Mouse (Mus musculus) limb, embryonic 14.5 days (tissue): ENCODE data around the gene Vps4b. TPM values are rescaled to one million over a fixed set of nuclear protein-coding genes. Genes with fewer than 3 reads are reported as not detected.

Experiments
- ATAC-seq: fragments of 200-750 bp; cut with Nextera tagmentation; 2 replicates; pipeline ENCODE4 v1.8.0; 2017; ENCODE audit warnings: low read depth, moderate number of reproducible peaks, moderate TSS enrichment; ENCODE audit not compliant: low FRiP score
- DNase-seq: peaks from one replicate; pipeline ENCODE4 v3.0.0-alpha.2; 2015; ENCODE audit warnings: low spot score
- H3K27ac ChIP-seq: fragments of 300-500 bp; sonication (generic); replicated peaks from 2 replicates; pipeline ENCODE4 v1.5.1; 2014; ENCODE audit warnings: low read depth, mild to moderate bottlenecking, low read length, moderate library complexity, mixed read lengths
- H3K27me3 ChIP-seq: fragments of 300-500 bp; sonication (generic); 2 replicates; pipeline ENCODE4 v1.6.1; 2014; ENCODE audit warnings: low read length, mixed read lengths; ENCODE audit not compliant: control insufficient read depth, insufficient read depth
- H3K36me3 ChIP-seq: fragments of 300-500 bp; sonication (generic); 2 replicates; pipeline ENCODE4 v1.6.1; 2014; ENCODE audit warnings: mild to moderate bottlenecking, low read length, moderate library complexity, mixed read lengths; ENCODE audit not compliant: control insufficient read depth, insufficient read depth
- H3K4me1 ChIP-seq: fragments of 300-500 bp; sonication (generic); 2 replicates; pipeline ENCODE4 v1.6.1; 2014; ENCODE audit warnings: antibody characterized with exemption, low read length, mixed read lengths; ENCODE audit not compliant: control insufficient read depth, insufficient read depth
- H3K4me2 ChIP-seq: fragments of 300-500 bp; sonication (generic); replicated peaks from 2 replicates; pipeline ENCODE4 v1.6.1; 2014; ENCODE audit warnings: low read depth, mild to moderate bottlenecking, low read length, moderate library complexity; ENCODE audit not compliant: severe bottlenecking
- H3K4me3 ChIP-seq: fragments of 300-500 bp; sonication (generic); replicated peaks from 2 replicates; pipeline ENCODE4 v1.5.1; 2014; ENCODE audit warnings: low read length
- H3K9ac ChIP-seq: fragments of 300-500 bp; sonication (generic); 2 replicates; pipeline ENCODE4 v1.6.1; 2014; ENCODE audit warnings: mild to moderate bottlenecking, low read depth, low read length, moderate library complexity; ENCODE audit not compliant: severe bottlenecking
- H3K9me3 ChIP-seq: fragments of 300-500 bp; sonication (generic); 2 replicates; pipeline ENCODE4 v1.6.1; 2016; ENCODE audit warnings: low read length; ENCODE audit not compliant: control insufficient read depth
- POLR2A ChIP-seq: fragments of 200-500 bp; IDR thresholded peaks from 2 replicates; pipeline ENCODE4 v1.8.0; 2012; ENCODE audit warnings: inconsistent platforms, mild to moderate bottlenecking, moderate library complexity, borderline replicate concordance; ENCODE audit not compliant: insufficient read depth, insufficient read length; ENCODE audit errors: extremely low read depth
- WGBS: fragments of 180-500 bp; shearing (Covaris S2); extraction: QIAGEN DNeasy Blood & Tissue Kit; methylation state at CpG from one replicate; pipeline ENCODE4 v1.1.7; 2014; 5-methylcytosine and 5-hydroxymethylcytosine counted together
- polyA plus RNA-seq, 2 experiments: library from polyadenylated mRNA; depleted of rRNA in 1 of 2; stranded (reverse) in 1 of 2; unstranded in 1 of 2; fragments of >200 nt; fragmentation: Nextera tagmentation in 1 of 2; extraction: Ambion mirVana in 1 of 2; gene quantifications; 2 replicates each; pipeline versions ENCODE4 v1.2.1 to v1.2.3; 2012 to 2014

The Vps4b gene
- polyA plus RNA-seq, 2 experiments = 37.4 to 66.1 TPM

GRCm38 (mm10) chr1:106750656-106751055, 45.9 kb downstream of the Vps4b start:
- Histone ChIP-seq H3K4me3 (no peak overlapping the region), H3K9me3 (no peaks in the 10 kb centered on the region), H3K4me2 (no peak overlapping the region), H3K27ac (no peak overlapping the region), H3K27me3 (no peaks in the 10 kb centered on the region), H3K9ac (no peak overlapping the region), H3K36me3 (peaks cover 33% of the 10 kb centered on the region), H3K4me1 (no peaks in the 10 kb centered on the region)
- ATAC-seq (no peak), DNase-seq (no peak)
- no peak for TF ChIP-seq POLR2A
- WGBS = 74% methylated on average over 1 of the region's 1 CpGs

- no peak overlapping the region for H3K4me2 ChIP-seq
- no peak for TF ChIP-seq POLR2A
- DNase-seq (no peak), ATAC-seq (no peak)
- WGBS = 86% methylated on average over 6 of the region's 6 CpGs
- no peaks in the 10 kb centered on the region for H3K27me3 ChIP-seq
- peaks cover 28% of the 10 kb centered on the region for H3K36me3 ChIP-seq
- H3K4me3 ChIP-seq = no peak overlapping the region
- H3K9ac ChIP-seq = no peak overlapping the region
- H3K27ac ChIP-seq = no peak overlapping the region
- H3K9me3 ChIP-seq = no peaks in the 10 kb centered on the region
- H3K4me1 ChIP-seq = no peaks in the 10 kb centered on the region
These were observed 47.8 kb downstream of the Vps4b start for GRCm38 (mm10) chr1:106748555-106749315.

GRCm38 (mm10) chr1:106742980-106743379, 53.5 kb downstream of the Vps4b start:
- H3K4me3 ChIP-seq = no peak overlapping the region
- DNase-seq = no peak
- H3K4me1 ChIP-seq = no peaks in the 10 kb centered on the region
- peaks cover 22% of the 10 kb centered on the region for H3K36me3 ChIP-seq
- H3K27me3 ChIP-seq = no peaks in the 10 kb centered on the region
- no peak overlapping the region for H3K27ac ChIP-seq
- H3K4me2 ChIP-seq = no peak overlapping the region
- no peaks in the 10 kb centered on the region for H3K9me3 ChIP-seq
- ATAC-seq = no peak
- TF ChIP-seq POLR2A = no peak
- WGBS = 65% methylated on average over 6 of the region's 6 CpGs
- no peak overlapping the region for H3K9ac ChIP-seq

- Histone ChIP-seq H3K27ac (no peak overlapping the region), H3K36me3 (peaks cover 12% of the 10 kb centered on the region), H3K4me1 (no peaks in the 10 kb centered on the region), H3K9me3 (no peaks in the 10 kb centered on the region), H3K27me3 (no peaks in the 10 kb centered on the region), H3K4me2 (no peak overlapping the region), H3K9ac (no peak overlapping the region), H3K4me3 (no peak overlapping the region)
- DNase-seq (no peak), ATAC-seq (no peak)
- WGBS = 90% methylated on average over 4 of the region's 4 CpGs
- no peak for TF ChIP-seq POLR2A
These were observed 55.8 kb downstream of the Vps4b start for GRCm38 (mm10) chr1:106740735-106741134.

- H3K9me3 ChIP-seq = no peaks in the 10 kb centered on the region
- H3K9ac ChIP-seq = no peak overlapping the region
- no peaks in the 10 kb centered on the region for H3K27me3 ChIP-seq
- no peak overlapping the region for H3K4me2 ChIP-seq
- TF ChIP-seq POLR2A = no peak
- H3K4me3 ChIP-seq = no peak overlapping the region
- ATAC-seq (no peak), DNase-seq (no peak)
- no peaks in the 10 kb centered on the region for H3K4me1 ChIP-seq
- peaks cover 14% of the 10 kb centered on the region for H3K36me3 ChIP-seq
- H3K27ac ChIP-seq = no peak overlapping the region
- 91% methylated on average over 5 of the region's 5 CpGs for WGBS
These were observed 56.7 kb downstream of the Vps4b start for GRCm38 (mm10) chr1:106739810-106740209.

- TF ChIP-seq POLR2A = no peak
- WGBS = 73% methylated on average over 3 of the region's 3 CpGs
- Histone ChIP-seq H3K9me3 (no peaks in the 10 kb centered on the region), H3K4me1 (no peaks in the 10 kb centered on the region), H3K27ac (no peak overlapping the region), H3K27me3 (no peaks in the 10 kb centered on the region), H3K36me3 (peaks cover 22% of the 10 kb centered on the region), H3K4me3 (no peak overlapping the region), H3K9ac (no peak overlapping the region), H3K4me2 (no peak overlapping the region)
- ATAC-seq = no peak
- peak; percentile 11 for DNase-seq
These were observed 58.4 kb downstream of the Vps4b start for GRCm38 (mm10) chr1:106738092-106738491.
